Mouse (Mus musculus) embryonic fibroblast, embryonic 13.5 days (primary cell): ENCODE results near the gene Tmem171.

ENCODE experiments used
- CTCF ChIP-seq: IDR thresholded peaks from 2 replicates; pipeline ENCODE4 v1.5.1; 2011; ENCODE audit warnings: mild to moderate bottlenecking, control low read depth, low read length, moderate library complexity, borderline replicate concordance; ENCODE audit not compliant: insufficient read depth
- POLR2A ChIP-seq: IDR thresholded peaks from 2 replicates; pipeline ENCODE4 v1.6.1; 2011; ENCODE audit warnings: low read depth, mild to moderate bottlenecking, control low read depth, low read length, moderate library complexity

- no peak for TF ChIP-seq POLR2A
- TF ChIP-seq CTCF, result no peak
Measured at GRCm38 (mm10) chr13:98743829-98744228, 49.2 kb upstream of the Tmem171 start.
